Mouse (Mus musculus) thymus, postnatal 14 days (tissue): ENCODE results near the gene Pold3.

Experiments used
- DNase-seq: peaks from one replicate; pipeline ENCODE4 v3.0.0; 2021

The Pold3 gene

GRCm38 (mm10) chr7:100121376-100121789 is at the start of gene Pold3:
TSS of gene Pold3 (minus strand) at chr7:100121565.
- DNase-seq: peak; percentile 99

- DNase-seq: no peak
Measured at GRCm38 (mm10) chr7:100170756-100171155, 49.4 kb upstream of the Pold3 start.

GRCm38 (mm10) chr7:100168654-100169053 is 47.3 kb upstream of the Pold3 start:
- DNase-seq: no peak

DNA sequence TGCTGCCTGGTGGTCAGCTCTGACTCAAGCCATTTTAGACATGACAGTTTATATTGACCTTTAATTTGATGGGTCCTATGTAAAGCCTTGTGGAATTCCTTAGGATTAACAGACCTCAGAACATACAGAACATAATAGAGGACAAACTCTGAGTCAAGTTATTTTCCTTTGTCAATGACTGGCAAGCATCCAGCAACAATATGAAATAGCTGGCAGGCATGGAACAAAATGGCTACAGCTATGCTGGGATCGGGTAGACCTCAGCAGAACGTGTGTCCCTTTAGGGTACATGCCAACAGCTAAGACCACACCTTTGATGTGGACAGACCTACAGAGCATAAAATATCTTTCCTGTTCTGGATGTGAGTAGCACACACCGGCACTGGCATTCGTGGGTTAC is 42.1 kb upstream of the Pold3 start:
- no peak for DNase-seq

GRCm38 (mm10) chr7:100160006-100160405 is 38.6 kb upstream of the Pold3 start:
- no peak for DNase-seq

DNA sequence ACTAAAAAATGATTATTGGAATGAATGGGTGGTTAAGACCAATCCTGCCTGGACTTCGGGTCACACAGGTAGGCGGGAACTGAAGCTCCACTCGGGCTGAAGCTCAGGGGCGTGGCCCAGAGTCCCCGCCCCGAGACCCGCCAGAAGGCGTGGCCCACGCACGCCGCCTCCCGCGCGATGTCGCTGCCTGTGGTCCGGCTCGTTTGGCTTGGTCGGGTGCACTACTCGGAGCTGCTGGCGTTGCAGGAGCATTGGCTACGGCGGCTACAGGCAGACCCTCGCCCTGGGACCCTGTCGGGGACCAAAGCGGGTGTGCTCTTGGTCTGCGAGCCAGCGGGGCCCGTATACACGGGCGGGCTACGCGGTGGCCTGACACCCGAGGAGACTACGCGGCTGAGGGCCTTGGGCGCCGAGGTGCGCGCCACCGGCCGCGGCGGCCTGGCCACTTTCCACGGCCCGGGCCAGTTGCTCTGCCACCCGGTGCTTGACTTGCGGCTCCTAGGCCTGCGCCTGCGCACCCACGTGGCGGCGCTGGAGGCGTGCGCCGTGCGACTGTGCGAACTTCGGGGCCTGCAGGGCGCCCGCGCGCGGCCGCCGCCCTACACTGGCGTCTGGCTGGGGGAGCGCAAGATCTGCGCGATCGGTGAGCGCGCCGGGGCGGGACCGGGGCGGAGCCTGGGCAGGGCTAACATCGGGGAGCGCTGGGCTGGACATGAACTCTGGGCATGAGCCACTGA is 37.9 kb upstream of the Pold3 start, which contains the start of gene Lipt2:
Lipt2 (plus strand) TSS at position 173 of the 737 bp plus-strand sequence.
- peak; percentile 88 for DNase-seq

GRCm38 (mm10) chr7:100157669-100158068 is 36.3 kb upstream of the Pold3 start:
- no peak for DNase-seq

- DNase-seq: no peak
Measured at GRCm38 (mm10) chr7:100150626-100151025, 29.3 kb upstream of the Pold3 start.

GRCm38 (mm10) chr7:100150086-100150485 is 28.7 kb upstream of the Pold3 start:
- no peak for DNase-seq

GRCm38 (mm10) chr7:100148586-100148985 is 27.2 kb upstream of the Pold3 start:
- DNase-seq: no peak

- no peak for DNase-seq
Measured at GRCm38 (mm10) chr7:100140591-100140990, 19.2 kb upstream of the Pold3 start.

GRCm38 (mm10) chr7:100138075-100138474 is 16.7 kb upstream of the Pold3 start:
- DNase-seq: no peak

DNA sequence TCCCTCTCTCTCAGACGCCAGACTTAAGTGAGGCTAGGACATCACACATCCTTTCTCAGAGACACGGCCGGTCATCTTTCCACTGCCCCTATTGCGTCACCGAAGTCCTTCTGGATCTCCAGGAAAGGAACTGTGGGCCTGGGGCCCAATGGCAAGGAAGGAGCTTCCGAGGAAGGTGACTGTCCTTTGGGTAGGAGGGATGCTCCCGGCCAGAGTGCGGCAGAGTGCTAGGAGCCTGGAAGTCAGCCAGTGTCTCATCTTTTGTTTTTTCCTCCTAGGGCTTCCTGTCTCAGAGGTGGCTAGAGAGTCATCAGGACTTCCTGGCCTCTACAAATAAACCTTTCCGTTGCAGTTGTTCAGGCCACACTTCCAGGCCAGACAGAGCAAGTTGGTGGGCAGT is 15.7 kb upstream of the Pold3 start:
- DNase-seq: no peak

GRCm38 (mm10) chr7:100132379-100132778 is 11.0 kb upstream of the Pold3 start:
- DNase-seq: no peak

DNA sequence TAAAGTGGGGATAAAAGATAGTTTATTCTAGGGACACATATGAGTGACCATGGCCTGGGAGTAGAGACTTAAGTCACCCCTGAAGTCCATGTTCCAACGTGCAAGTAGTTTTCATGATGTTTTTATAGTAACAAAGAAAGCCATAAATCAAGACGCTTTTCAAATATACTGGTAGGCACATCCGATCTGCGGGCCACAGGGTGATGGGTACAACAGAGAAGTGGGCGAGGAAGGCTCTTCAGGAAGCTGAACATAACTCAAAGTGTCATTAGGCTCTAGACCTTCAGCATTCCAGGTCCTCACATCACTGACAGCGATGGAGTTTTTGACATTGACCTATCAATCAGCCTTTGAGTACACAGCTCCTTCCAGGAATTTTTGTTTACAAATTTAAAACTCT is 9.2 kb upstream of the Pold3 start:
- no peak for DNase-seq

DNA sequence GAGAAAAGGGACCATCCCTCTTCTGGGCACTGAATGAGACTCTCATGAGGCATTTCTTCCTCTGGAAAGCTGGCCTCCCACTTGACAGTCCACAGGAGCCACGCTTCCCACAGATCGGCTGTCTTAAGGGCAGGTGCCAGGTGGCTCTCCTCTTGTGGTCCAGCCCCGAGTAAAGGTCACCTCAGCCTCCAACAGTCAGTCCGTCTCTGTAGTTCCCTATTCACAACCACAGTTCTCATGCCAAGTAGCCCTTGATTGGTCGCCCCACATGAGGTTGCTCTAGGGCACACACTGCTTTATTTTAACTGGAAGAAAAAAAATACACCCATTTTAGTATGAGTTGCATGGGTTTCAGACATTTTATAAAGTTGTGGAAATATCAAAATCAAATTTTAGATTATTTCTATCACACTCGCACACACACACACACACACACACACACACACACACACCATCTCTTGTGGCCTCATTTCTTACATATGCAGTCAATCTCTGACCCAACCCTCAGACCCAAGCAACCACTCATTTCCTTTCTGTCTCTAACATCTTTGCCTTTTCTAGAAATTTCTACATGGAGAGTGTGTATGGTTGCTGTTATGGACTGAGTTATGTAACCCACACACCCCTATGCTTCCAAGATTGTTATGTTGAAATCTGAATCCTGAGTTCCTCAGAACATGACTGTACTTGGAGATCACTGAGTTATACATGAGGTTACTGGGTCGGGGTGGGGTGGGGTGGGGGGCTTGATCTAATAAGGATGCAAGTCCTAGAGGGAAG is 7.1 kb upstream of the Pold3 start:
- no peak for DNase-seq

- no peak for DNase-seq
Measured at GRCm38 (mm10) chr7:100126514-100126913, 5.1 kb upstream of the Pold3 start.

DNA sequence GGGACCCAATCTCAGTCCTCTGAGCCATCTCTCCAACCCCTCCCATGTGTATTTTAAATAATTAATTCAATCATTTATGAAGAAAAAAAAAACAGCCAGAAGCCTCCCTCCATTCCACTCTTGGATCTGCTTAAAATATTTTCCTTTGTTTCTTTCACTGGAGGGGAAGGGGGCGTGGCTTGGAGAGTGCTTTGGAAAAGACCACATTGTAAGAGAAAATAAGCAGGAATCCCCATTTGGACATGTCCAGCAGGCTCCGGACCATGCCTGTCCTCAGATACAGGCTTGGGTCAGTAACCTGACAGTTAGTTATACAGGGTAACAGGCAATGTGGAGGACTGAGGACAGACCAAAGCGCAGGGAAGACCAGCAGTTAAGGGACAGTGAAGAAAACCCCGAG is 3.8 kb upstream of the Pold3 start:
- DNase-seq: no peak

DNA sequence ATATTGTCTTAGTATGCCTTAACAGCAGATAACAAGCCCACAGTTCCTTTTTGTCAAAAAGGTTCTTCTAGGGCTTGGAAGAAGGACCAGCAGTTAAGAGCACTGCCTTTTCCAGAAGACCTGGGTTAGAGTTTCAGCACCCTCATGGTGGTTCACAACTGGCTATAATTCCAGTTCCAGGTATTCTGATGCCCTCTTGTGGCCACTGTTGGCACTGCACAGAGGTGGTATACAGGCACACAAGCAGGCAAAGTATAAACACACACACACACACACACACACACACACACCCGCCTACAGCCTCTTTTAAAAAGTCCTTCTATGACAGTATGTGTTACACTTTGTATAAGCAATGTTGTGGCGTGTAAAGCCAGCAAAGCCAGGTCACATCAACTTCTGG is 2.8 kb upstream of the Pold3 start:
- peak; percentile 62 for DNase-seq

- peak; percentile 27 for DNase-seq
Measured at GRCm38 (mm10) chr7:100123486-100123885, 2.1 kb upstream of the Pold3 start.

DNA sequence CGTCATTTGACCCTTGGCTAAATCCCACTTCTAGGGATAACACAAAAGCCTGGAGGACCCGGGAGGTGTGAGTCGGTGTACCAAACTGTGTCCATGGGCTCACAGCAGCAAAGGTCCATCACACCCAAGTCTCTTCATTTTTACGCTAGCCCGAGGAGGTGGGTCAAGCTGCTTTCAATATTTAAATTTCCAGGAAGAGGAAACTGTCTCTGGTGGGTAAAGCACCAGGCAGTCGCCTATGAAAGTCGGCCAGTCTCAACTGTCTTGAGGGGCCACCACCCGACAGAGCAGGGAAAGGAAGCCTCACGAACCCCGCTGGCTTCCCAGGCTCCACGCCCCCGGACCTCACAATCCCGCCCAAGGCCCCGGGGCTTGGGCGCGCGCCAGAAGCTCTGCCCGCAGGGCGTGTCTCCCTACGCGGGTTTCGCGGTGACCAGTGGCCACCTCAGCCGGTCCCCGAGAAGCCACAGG is 539 bp downstream of the Pold3 start:
- no peak for DNase-seq

DNA sequence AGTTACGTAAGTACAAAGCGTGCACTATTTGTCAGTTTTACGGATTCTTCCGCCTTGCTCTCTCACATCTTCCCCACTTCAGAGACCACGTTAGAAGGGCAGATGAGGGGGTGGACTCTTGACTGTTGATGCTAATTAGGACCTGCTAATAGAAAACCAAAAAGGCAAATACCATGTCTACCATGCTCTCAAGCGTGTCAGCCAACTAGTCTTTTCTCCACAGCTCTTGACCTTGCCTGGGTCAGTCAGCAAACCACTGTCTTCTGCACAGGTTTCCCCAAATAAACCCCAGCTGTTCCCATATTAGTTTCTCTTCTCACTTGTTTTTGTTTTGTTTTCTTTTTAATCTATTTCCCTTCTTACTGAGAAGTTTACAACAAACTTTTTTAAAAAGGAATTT is 7.1 kb downstream of the Pold3 start:
- DNase-seq: no peak

GRCm38 (mm10) chr7:100113821-100114220 is 7.5 kb downstream of the Pold3 start:
- no peak for DNase-seq

DNA sequence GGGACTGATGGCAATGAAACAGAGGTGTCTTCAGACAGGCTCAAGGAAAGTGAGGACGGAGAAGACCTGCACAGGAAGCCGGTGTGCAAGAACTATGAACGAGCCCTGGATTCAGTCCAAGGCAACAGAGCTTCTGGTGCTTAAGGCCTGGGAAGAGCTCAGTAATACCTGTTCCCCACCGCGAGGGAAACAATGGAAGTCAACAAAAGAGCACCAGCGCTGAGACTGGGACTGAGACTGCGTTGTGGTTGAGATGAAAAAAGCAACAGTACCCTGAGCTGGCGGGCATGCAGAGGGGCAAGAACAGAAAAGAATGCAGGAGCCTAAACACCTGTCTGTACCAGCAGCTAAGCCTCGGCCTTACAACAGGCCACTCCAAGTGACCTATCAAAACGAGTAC is 9.9 kb downstream of the Pold3 start:
- no peak for DNase-seq
